7 mouse cellular contexts compared by ENCODE assay signal in genomic region chr6:110645411-110646361, GRCm38 (mm10). TPM values are rescaled to one million over a fixed set of nuclear protein-coding genes. Genes with fewer than 3 reads are reported as not detected.
DNase-seq lines count a peak whose midpoint lies in the region; ATAC-seq and TF ChIP-seq lines count a peak whose summit lies in the region.

Gene Grm7, plus strand, starts transcription at chr6:110645581.

- no peaks in the 10 kb centered on the region for H3K79me3 ChIP-seq in C2C12 (ENCODE audit: low read depth)

- no peak for TF ChIP-seq CTCF in C2C12 (IDR thresholded peaks at IDR 0.05; ENCODE audit: control insufficient read depth, insufficient read depth, insufficient read length)
- TF ChIP-seq CTCF in thymus, adult 2 months (IDR thresholded peaks at IDR 0.05; ENCODE audit: borderline replicate concordance, control insufficient read depth, extremely low read depth, insufficient read depth, low read length, poor library complexity) = no peak

- H3K27ac ChIP-seq in embryonic facial prominence, embryonic 13.5 days = no peak within 1 kb of the TSS
- peak within 1 kb of the TSS; percentile 80 for H3K27ac ChIP-seq in hindbrain, embryonic 14.5 days
- no peak within 1 kb of the TSS for H3K27ac ChIP-seq in limb, embryonic 14.5 days (replicated peaks; ENCODE audit: low read depth, low read length)
- H3K27ac ChIP-seq in thymus, adult 2 months (ENCODE audit: control insufficient read depth, insufficient read depth, low read length) = no peak within 1 kb of the TSS

- WGBS in embryonic facial prominence, embryonic 13.5 days = under 1% methylated on average over 63 of the region's 65 CpGs
- WGBS in hindbrain, embryonic 14.5 days = under 1% methylated on average over 65 of the region's 65 CpGs
- under 1% methylated on average over 50 of the region's 65 CpGs for WGBS in limb, embryonic 14.5 days
- 9% methylated on average over 65 of the region's 65 CpGs for WGBS in thymus, adult 2 months

- ATAC-seq in embryonic facial prominence, embryonic 13.5 days (ENCODE audit: insufficient number of reproducible peaks, insufficient read depth, low FRiP score, low TSS enrichment, low read depth) = peak; percentile 73
- peak; percentile 92 for ATAC-seq in hindbrain, embryonic 14.5 days (ENCODE audit: low FRiP score)
- peak; percentile 50; the same call in 1 of the 2 replicates for ATAC-seq in limb, embryonic 14.5 days (ENCODE audit: low FRiP score, low read depth)

- peaks cover 31% of the 10 kb centered on the region for H3K4me1 ChIP-seq in embryonic facial prominence, embryonic 13.5 days
- peaks cover 9% of the 10 kb centered on the region for H3K4me1 ChIP-seq in hindbrain, embryonic 14.5 days (replicated peaks; ENCODE audit: control insufficient read depth, insufficient read depth, low read length)
- peaks cover 3% of the 10 kb centered on the region; the same call in 1 of the 2 replicates for H3K4me1 ChIP-seq in limb, embryonic 14.5 days (ENCODE audit: control insufficient read depth, insufficient read depth, low read length)
- no peaks in the 10 kb centered on the region for H3K4me1 ChIP-seq in thymus, adult 2 months (replicated peaks; ENCODE audit: control insufficient read depth, insufficient read depth, low read length)

- no peaks in the 10 kb centered on the region for H3K79me2 ChIP-seq in C2C12 (ENCODE audit: control insufficient read depth, insufficient read depth)

- peak within 1 kb of the TSS; percentile 58 for H3ac ChIP-seq in C2C12 (ENCODE audit: control insufficient read depth, insufficient read length, low read depth)

- H3K4me2 ChIP-seq in embryonic facial prominence, embryonic 13.5 days = peak within 1 kb of the TSS; percentile 97
- peak within 1 kb of the TSS; percentile 81 for H3K4me2 ChIP-seq in hindbrain, embryonic 14.5 days (replicated peaks)
- H3K4me2 ChIP-seq in limb, embryonic 14.5 days (replicated peaks; ENCODE audit: low read depth, low read length, severe bottlenecking) = peak within 1 kb of the TSS; percentile 70

- no peaks in the 10 kb centered on the region for H3K36me3 ChIP-seq in C2C12 (ENCODE audit: control insufficient read depth, insufficient read depth)
- H3K36me3 ChIP-seq in embryonic facial prominence, embryonic 13.5 days = no peaks in the 10 kb centered on the region
- H3K36me3 ChIP-seq in hindbrain, embryonic 14.5 days (replicated peaks; ENCODE audit: control insufficient read depth, insufficient read depth) = no peaks in the 10 kb centered on the region
- H3K36me3 ChIP-seq in limb, embryonic 14.5 days (ENCODE audit: control insufficient read depth, insufficient read depth, low read length) = no peaks in the 10 kb centered on the region
- H3K36me3 ChIP-seq in thymus, adult 2 months (ENCODE audit: control insufficient read depth, insufficient read depth, low read length) = no peaks in the 10 kb centered on the region

- no peaks in the 10 kb centered on the region for H3K9me3 ChIP-seq in embryonic facial prominence, embryonic 13.5 days
- no peaks in the 10 kb centered on the region for H3K9me3 ChIP-seq in hindbrain, embryonic 14.5 days (ENCODE audit: control insufficient read depth, low read length)
- no peaks in the 10 kb centered on the region for H3K9me3 ChIP-seq in limb, embryonic 14.5 days (ENCODE audit: control insufficient read depth, low read length)

- no peaks in the 10 kb centered on the region for H3K27me3 ChIP-seq in C2C12 (ENCODE audit: control insufficient read depth, insufficient read depth, insufficient read length)
- peaks cover 55% of the 10 kb centered on the region for H3K27me3 ChIP-seq in embryonic facial prominence, embryonic 13.5 days
- H3K27me3 ChIP-seq in hindbrain, embryonic 14.5 days (ENCODE audit: control insufficient read depth, insufficient read depth, low read length) = peaks cover 14% of the 10 kb centered on the region
- H3K27me3 ChIP-seq in limb, embryonic 14.5 days (ENCODE audit: control insufficient read depth, insufficient read depth, low read length) = peaks cover 39% of the 10 kb centered on the region
- no peaks in the 10 kb centered on the region for H3K27me3 ChIP-seq in thymus, adult 2 months (ENCODE audit: control insufficient read depth, insufficient read depth, low read length)

- no peak for TF ChIP-seq POLR2A in limb, embryonic 14.5 days (IDR thresholded peaks at IDR 0.05; ENCODE audit: borderline replicate concordance, extremely low read depth, insufficient read depth, insufficient read length)
- TF ChIP-seq POLR2A in thymus, adult 2 months (IDR thresholded peaks at IDR 0.05; ENCODE audit: control insufficient read depth, extremely low read depth, insufficient read depth, low read length, poor library complexity) = no peak

- H3K4me3 ChIP-seq in C2C12 (ENCODE audit: insufficient read depth, poor library complexity, severe bottlenecking) = no peak within 1 kb of the TSS
- peak within 1 kb of the TSS; percentile 57 for H3K4me3 ChIP-seq in embryonic facial prominence, embryonic 13.5 days
- peak within 1 kb of the TSS; percentile 70 for H3K4me3 ChIP-seq in hindbrain, embryonic 14.5 days (replicated peaks; ENCODE audit: low read length)
- H3K4me3 ChIP-seq in limb, embryonic 14.5 days (replicated peaks; ENCODE audit: low read length) = peak within 1 kb of the TSS; percentile 43
- no peak within 1 kb of the TSS for H3K4me3 ChIP-seq in thymus, adult 2 months (ENCODE audit: control insufficient read depth, insufficient read depth, low read length)

- DNase-seq in 3134 (ENCODE audit: extremely low read depth, insufficient read length, low spot score) = peak; percentile 15
- peak; percentile 59 for DNase-seq in hindbrain, embryonic 14.5 days (ENCODE audit: low spot score)
- peak; percentile 10 for DNase-seq in limb, embryonic 14.5 days (ENCODE audit: low spot score)
- DNase-seq in right cerebral cortex, postnatal 25 days = peak; percentile 70
- DNase-seq in thymus, adult 2 months = no peak

- peak within 1 kb of the TSS; percentile 62 for H3K9ac ChIP-seq in embryonic facial prominence, embryonic 13.5 days
- peak within 1 kb of the TSS; percentile 78 for H3K9ac ChIP-seq in hindbrain, embryonic 14.5 days
- no peak within 1 kb of the TSS for H3K9ac ChIP-seq in limb, embryonic 14.5 days (ENCODE audit: low read depth, low read length, severe bottlenecking)

TF ChIP-seq in C2C12, 6 proteins besides CTCF, POLR2A, EP300 and RAD21:
- no peak for TF ChIP-seq MAX (IDR thresholded peaks at IDR 0.05)
- no peak for TF ChIP-seq CEBPB (IDR thresholded peaks at IDR 0.05; ENCODE audit: low read depth)
- no peak for TF ChIP-seq MYOG (IDR thresholded peaks at IDR 0.05; ENCODE audit: control insufficient read depth, extremely low read depth, insufficient read length)
- no peak for TF ChIP-seq USF1 (IDR thresholded peaks at IDR 0.05; ENCODE audit: low read depth)
- no peak for TF ChIP-seq MYOD1 (IDR thresholded peaks at IDR 0.05; ENCODE audit: control insufficient read depth, insufficient read length, low read depth)
- no peak for TF ChIP-seq FOSL1 (IDR thresholded peaks at IDR 0.05; ENCODE audit: insufficient read depth, low read length, poor library complexity, severe bottlenecking)

RNA-seq across cellular contexts. Expression of gene Grm7, which starts in this region (rescaled TPM):
- polyA plus RNA-seq in C2C12 (2012; fragmentation: generic; extraction: Trizol) = 0.78 TPM
- polyA plus RNA-seq in embryonic facial prominence, embryonic 13.5 days (2015; fragmentation: Nextera tagmentation; extraction: Ambion mirVana) = 3.1 and 4.4 TPM in 2 replicates
- polyA plus RNA-seq in hindbrain, embryonic 14.5 days (2014; fragmentation: Nextera tagmentation; extraction: Ambion mirVana) = 34.5 and 36.4 TPM in 2 replicates
- 2.4 and 2.9 TPM in 2 replicates for polyA plus RNA-seq in limb, embryonic 14.5 days (2012; rRNA removed)
- 3.2 and 3.5 TPM in 2 replicates for polyA plus RNA-seq in limb, embryonic 14.5 days (2014; fragmentation: Nextera tagmentation; extraction: Ambion mirVana)
- 0.06 and 0.13 TPM in 2 replicates for polyA plus RNA-seq in thymus, adult 2 months (2012; rRNA removed)

Comparison
In these comparisons a context has a peak if more than half of its experiments do, and no peak if none do; other contexts are left out.
1. H3K4me3 ChIP-seq: peak in embryonic facial prominence, embryonic 13.5 days (single experiment), hindbrain, embryonic 14.5 days (single experiment) and limb, embryonic 14.5 days (single experiment); none in C2C12 (single experiment) and thymus, adult 2 months (single experiment).
2. Peak in every context shown above with its lines, with median percentiles within 50 percentile points of each other: ATAC-seq and H3K4me2 ChIP-seq.